Mouse (Mus musculus) skeletal muscle tissue, adult 2 months (tissue): ENCODE data around the gene Map3k14.
"Not testable (repeated sequence)": the region's sequence is repeated elsewhere in the genome, so short reads cannot be mapped to it uniquely, and the experiment has no call there.

Source experiments
- DNase-seq: peaks from one replicate; pipeline ENCODE4 v3.0.0-alpha.2; 2012; ENCODE audit warnings: low read depth, low spot score

Map3k14 gene

DNA sequence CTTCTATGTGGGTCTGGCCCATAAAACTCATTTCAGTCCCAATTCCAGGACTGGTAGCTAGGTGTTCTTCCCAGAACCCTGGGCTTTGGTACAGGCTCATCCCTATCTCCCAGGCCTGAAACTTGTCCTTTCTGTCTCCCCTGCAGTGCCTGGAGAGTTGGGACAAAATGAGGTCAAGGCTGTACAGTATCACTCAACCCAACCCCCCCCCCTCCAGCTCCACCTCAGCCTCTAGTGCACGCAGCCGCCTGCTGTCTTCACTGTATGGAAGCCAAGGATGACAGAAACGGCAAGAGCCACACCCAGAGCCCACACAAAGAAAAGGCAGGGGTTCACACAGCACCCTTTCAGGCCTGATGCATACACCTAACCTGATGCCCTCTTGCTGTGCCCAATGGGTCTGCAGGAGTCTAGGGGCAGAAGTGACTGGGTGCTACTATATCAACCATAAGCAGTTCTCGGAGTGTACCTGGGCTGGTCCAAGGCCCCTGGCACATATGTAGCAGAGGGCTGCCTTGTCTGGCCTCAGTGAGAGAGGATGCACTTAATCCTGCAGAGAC, 20.5 kb downstream of the Map3k14 start:
- DNase-seq: no peak

- DNase-seq: peak; percentile 68
These were observed 21.1 kb downstream of the Map3k14 start for GRCm38 (mm10) chr11:103246081-103246730.

GRCm38 (mm10) chr11:103244856-103245255, 22.4 kb downstream of the Map3k14 start:
- no peak for DNase-seq

DNA sequence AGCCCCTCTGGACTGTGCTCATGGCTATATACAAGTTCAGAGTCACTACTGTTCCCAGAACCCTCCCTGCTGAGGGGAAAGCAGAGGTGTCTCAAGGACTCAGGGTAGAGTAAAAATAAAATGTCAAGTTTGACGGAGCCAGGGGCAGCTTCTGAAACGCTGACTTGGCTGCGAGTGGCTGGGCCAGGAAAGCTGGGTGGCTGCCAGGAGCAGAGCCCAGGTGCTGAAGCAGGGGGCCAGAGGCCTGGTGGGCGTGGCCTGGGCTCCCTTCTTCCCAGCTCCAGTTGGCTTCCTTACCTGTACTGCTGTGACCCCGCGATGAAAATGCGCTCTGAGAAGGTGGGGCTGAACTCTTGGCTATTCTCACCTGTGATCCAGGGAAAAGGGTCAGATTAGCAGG, 26.5 kb downstream of the Map3k14 start:
- peak; percentile 87 for DNase-seq

- no peak for DNase-seq
These were observed 29.5 kb downstream of the Map3k14 start for GRCm38 (mm10) chr11:103237757-103238156.

GRCm38 (mm10) chr11:103236903-103237302, 30.4 kb downstream of the Map3k14 start:
- peak; percentile 55 for DNase-seq

GRCm38 (mm10) chr11:103236431-103236830, 30.8 kb downstream of the Map3k14 start:
- DNase-seq: no peak

- DNase-seq: peak; percentile 95
These were observed 31.6 kb downstream of the Map3k14 start for GRCm38 (mm10) chr11:103235702-103236101.

DNA sequence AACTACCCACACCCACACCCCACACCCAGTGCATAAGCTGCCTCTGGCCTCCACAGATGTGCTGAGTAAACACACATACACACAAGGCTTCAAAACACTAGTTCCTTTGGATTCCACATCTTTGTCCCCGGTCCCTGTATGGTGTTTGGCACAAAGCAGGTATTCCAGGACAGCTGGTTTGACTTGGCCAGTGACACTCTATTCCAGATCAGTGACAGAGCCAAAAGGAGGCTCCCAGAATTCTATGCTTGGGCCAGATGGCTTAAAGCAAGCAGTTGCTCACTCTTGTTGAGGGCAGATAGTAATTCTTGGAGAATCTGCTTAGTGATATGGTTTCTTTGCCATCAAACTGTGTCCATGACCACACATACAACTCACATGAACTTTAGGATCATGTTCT, 32.8 kb downstream of the Map3k14 start:
- no peak for DNase-seq

DNA sequence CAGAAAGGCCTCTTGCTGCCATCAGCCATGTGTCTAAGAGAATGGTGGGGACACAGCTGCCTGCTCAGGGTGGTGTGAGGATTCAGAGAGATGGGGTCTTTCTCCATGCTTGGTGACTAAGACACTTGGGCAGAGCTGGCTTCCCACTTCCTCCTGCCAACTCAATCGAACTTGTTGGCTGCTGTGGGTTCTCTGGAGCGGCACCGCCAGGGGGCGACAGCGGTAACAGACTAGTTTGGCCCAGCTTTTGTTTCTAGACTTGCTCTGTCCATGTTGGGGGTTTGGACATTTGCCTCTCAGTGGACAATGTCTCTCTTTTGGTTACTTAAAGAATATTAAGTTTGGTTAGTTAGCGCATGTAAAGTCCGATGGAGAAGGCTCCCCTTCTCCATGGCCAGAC, 34.3 kb downstream of the Map3k14 start:
- peak; percentile 73 for DNase-seq

- DNase-seq: no peak
These were observed 35.9 kb downstream of the Map3k14 start for GRCm38 (mm10) chr11:103231367-103231766.

DNA sequence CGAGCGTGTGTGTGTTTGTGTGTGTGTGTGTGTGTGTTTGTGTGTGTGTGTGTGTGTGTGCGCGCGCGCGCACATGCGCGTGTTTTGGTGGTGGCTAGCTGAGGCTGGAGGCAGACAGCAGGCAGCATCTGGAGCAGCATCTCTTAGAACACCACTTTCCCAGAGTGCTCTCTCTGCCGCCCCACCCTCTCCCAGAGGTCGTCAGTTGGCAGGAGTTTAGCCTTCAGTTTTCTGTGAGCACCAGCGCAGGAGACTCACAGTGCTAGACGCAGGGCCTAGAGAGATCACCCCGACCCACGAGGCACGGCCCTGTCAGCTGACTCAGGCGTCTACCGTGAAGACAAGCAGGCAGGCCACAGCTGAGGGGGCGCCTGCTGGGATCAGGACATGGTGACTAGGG, 36.6 kb downstream of the Map3k14 start:
- peak; percentile 81 for DNase-seq

DNA sequence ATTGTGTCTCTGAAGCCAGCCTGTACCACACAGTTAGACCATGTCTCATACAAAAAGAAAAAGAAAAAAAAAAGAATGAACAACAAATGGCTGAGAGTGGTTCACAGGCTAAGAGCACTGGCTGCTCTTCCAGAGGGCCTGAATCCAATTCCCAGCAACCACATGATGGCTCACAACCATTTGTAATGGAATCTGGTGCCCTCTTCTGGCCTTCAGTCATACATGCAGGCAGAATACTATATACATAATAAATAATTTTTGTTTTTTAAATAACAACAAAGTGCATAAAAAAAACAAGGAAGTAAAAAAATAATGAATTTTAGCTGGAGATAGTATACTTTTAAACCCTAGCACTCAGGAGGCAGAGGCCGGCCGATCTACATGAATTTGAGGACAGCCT, 37.7 kb downstream of the Map3k14 start:
- no peak for DNase-seq

DNA sequence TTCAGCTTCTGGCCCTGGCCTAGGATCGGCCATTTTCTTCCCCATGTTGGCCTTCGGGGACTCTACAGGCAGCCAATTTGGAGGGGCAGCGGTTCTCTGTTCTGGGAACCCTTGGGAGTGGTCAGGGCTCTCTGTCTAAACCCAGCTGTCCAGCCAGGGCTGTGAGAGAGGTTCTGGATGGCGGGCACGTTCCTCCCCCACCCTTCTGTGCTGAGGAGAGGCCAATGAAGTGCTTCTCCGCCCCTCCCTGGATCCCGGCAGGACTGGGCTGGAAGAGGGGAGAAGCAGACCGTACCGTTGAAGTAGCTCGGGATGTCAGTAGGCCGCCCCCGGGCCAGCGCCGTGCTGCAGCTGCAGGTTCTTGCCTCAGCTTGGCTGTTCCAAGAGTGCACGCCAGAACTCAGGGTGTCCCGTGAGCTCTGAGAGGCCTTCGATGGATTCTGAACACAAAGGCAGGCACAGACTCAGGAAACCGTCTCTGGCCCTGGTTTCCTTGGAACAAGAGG, 43.3 kb downstream of the Map3k14 start:
- peak; percentile 76 for DNase-seq

GRCm38 (mm10) chr11:103223444-103223843, 43.8 kb downstream of the Map3k14 start:
- no peak for DNase-seq

- DNase-seq: not testable (repeated sequence)
These were observed 44.6 kb downstream of the Map3k14 start for GRCm38 (mm10) chr11:103222718-103223117.

GRCm38 (mm10) chr11:103221437-103221836, 45.8 kb downstream of the Map3k14 start:
- no peak for DNase-seq

DNA sequence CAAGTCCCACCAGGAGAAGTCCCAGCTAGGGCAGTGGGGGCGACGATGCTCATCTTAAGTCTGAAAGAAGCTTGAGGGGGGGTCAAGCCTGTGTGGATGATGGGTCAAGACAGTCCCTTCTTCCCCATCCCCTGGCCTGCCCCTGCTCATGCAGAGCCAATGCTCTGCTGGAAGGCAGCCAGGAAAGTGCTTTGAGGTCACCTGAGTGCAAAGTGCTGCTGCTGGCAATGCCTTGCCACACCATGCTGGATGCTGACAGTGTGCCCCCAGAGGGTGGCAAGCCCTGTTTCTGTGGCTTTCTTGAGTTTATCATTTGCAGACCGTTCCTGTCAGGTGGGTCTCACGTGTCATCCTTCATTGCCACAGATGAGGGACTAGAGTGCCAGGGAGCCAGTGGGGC, 47.3 kb downstream of the Map3k14 start:
- no peak for DNase-seq

DNA sequence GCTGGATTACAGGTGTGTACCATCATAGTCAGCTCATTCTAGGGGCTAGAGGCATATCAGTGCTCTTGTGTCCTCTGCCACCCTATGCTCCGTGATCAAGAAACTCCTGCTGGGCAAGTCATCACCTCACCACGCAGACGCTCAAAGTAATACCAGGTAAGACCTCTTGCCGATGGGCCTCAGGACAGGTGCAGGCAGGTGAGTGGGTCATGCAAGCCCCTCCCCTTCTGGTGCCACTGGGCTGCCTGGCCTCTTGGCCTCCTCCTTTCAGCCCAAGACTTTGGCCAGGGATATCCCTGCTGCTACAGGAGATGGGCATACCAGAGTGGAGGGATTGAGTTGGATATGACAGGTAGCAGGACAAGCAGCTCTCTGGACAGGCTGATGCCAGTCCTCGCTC, 48.0 kb downstream of the Map3k14 start:
- DNase-seq: no peak

DNA sequence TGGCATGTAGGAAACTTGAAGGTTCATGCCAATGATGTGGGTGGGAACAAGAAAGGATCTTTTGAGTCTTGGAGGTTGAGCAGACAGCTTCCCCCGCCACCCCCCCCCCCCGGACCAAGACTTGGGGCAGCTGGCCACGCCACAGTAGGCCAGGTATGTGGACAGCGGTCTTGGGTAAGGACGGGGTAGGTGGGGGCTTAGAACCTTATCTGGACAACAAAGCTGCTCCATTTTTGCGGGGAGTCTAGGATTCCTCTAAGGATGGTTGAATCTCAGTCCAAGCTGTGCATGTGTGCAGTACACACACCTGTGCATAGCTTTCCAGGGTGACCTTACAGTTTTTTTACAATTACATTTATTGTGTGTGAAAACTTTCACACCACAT, 48.8 kb downstream of the Map3k14 start:
- DNase-seq: no peak

- DNase-seq: no peak
These were observed 49.3 kb downstream of the Map3k14 start, which contains the start of gene Spata32 for GRCm38 (mm10) chr11:103217790-103218516. Gene Spata32 (minus strand): TSS chr11:103218432.

DNA sequence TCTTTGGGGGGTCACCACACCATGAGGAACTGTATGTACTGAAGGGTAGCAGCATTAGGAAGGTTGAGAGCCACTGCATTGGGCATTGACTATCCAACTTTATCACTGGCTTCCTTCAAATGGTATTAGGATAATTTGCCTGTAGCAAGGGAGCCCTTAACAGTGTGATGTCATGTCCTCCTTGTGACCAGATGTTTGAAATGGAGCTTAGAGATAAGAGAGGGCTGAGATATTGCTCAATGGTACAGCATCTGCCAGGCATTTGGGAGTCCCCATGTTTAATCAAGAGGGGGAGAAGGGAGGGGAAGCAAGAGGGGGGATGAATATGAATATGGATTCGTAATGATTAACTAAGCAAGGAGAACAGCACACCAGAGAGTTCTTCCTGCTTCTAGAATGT, 51.9 kb downstream of the Map3k14 start:
- no peak for DNase-seq

DNA sequence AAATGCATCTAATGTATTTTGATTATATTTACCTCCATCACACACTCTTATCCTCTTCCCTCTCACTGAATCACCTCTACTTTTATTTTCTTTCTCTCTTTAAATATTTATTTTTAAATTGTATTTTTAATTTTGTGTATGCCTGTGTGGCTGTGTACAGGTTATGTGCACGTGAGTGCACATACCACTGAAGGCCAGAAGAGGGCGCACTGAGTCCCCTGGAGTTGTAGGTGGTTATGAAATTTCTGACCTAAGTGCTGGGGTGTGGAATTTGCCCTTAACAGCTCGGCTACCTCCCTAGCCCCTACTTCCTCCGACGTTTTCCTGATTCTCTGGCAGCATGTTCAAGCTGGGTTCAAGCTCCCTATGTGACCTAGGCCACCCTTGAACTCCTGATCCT, 53.6 kb downstream of the Map3k14 start:
- no peak for DNase-seq
